Mouse (Mus musculus) kidney, adult 2 months (tissue): Measurements from ENCODE around the gene Lrrtm1.

ENCODE experiments used
- CTCF ChIP-seq: fragments of 200-500 bp; conservative IDR thresholded peaks from 2 replicates; pipeline ENCODE4 v1.5.1; 2011; ENCODE audit warnings: low read depth, mild to moderate bottlenecking, control low read depth, low read length, moderate library complexity, mixed read lengths; ENCODE audit not compliant: insufficient read depth, insufficient read length
- POLR2A ChIP-seq: fragments of 200-500 bp; IDR thresholded peaks from one replicate; pipeline ENCODE4 v1.6.1; 2011; ENCODE audit warnings: low read depth, low read length, control low read depth

GRCm38 (mm10) chr6:77215322-77215721 is 27.2 kb upstream of the Lrrtm1 start:
- TF ChIP-seq POLR2A (no peak), CTCF (no peak)
